Mouse (Mus musculus) T-helper 2 cell (primary cell): ENCODE measurements around the gene Cx3cr1.

Experiments
- in situ Hi-C: fragments of 300-600 bp; cut with MboI, MseI; formaldehyde crosslinking; loops from one replicate; pipeline ENCODE4 v1.15.1; 2025; ENCODE audit warnings: high pct_unique_total_duplicates

Gene Cx3cr1

GRCm38 (mm10) chr9:119943326-119943725 lies 126.4 kb downstream of the Cx3cr1 start:
- in situ Hi-C loops = no loop called here

- in situ Hi-C loops = no loop called here
These were observed 127.8 kb downstream of the Cx3cr1 start for GRCm38 (mm10) chr9:119941861-119942260.

GRCm38 (mm10) chr9:119941407-119941806 lies 128.3 kb downstream of the Cx3cr1 start:
- in situ Hi-C loops = no loop called here

GRCm38 (mm10) chr9:119939646-119940045 lies 130.0 kb downstream of the Cx3cr1 start:
- in situ Hi-C loops = no loop called here

GRCm38 (mm10) chr9:119938496-119938895 lies 131.2 kb downstream of the Cx3cr1 start:
- in situ Hi-C loops = no loop called here

GRCm38 (mm10) chr9:119937005-119937773 lies 132.5 kb downstream of the Cx3cr1 start, which contains the start of the genes Gorasp1 and Ttc21a:
Gene Gorasp1, minus strand, starts transcription at chr9:119937565.
Gene Ttc21a, plus strand, starts transcription at chr9:119937606.
- in situ Hi-C loops = no loop called here

GRCm38 (mm10) chr9:119933675-119934074 lies 136.0 kb downstream of the Cx3cr1 start:
- in situ Hi-C loops = no loop called here

GRCm38 (mm10) chr9:119932358-119932757 lies 137.3 kb downstream of the Cx3cr1 start:
- in situ Hi-C loops = no loop called here

GRCm38 (mm10) chr9:119926497-119926896 lies 143.2 kb downstream of the Cx3cr1 start:
- in situ Hi-C loops = no loop called here

GRCm38 (mm10) chr9:119925729-119926128 lies 143.9 kb downstream of the Cx3cr1 start:
- in situ Hi-C loops = no loop called here

- in situ Hi-C loops = no loop called here
These were observed 144.5 kb downstream of the Cx3cr1 start for GRCm38 (mm10) chr9:119925120-119925657.

GRCm38 (mm10) chr9:119923462-119923861 lies 146.2 kb downstream of the Cx3cr1 start:
- in situ Hi-C loops = no loop called here

GRCm38 (mm10) chr9:119919858-119920257 lies 149.8 kb downstream of the Cx3cr1 start:
- in situ Hi-C loops = no loop called here

- in situ Hi-C loops = no loop called here
These were observed 156.4 kb downstream of the Cx3cr1 start for GRCm38 (mm10) chr9:119913087-119913838.

GRCm38 (mm10) chr9:119909931-119910330 lies 159.7 kb downstream of the Cx3cr1 start:
- in situ Hi-C loops = no loop called here

- in situ Hi-C loops = no loop called here
These were observed 161.0 kb downstream of the Cx3cr1 start for GRCm38 (mm10) chr9:119908708-119909107.

GRCm38 (mm10) chr9:119902410-119903151 lies 167.1 kb downstream of the Cx3cr1 start:
- in situ Hi-C loops = no loop called here

GRCm38 (mm10) chr9:119899446-119899845 lies 170.2 kb downstream of the Cx3cr1 start:
- in situ Hi-C loops = no loop called here

GRCm38 (mm10) chr9:119895040-119895721 lies 174.5 kb downstream of the Cx3cr1 start:
- in situ Hi-C loops = no loop called here

- in situ Hi-C loops = no loop called here
These were observed 175.2 kb downstream of the Cx3cr1 start, which contains the start of gene Wdr48 for GRCm38 (mm10) chr9:119894339-119895009. Gene Wdr48, plus strand, starts transcription at chr9:119894878.
